Mouse (Mus musculus): ENCODE measurements at regions not wholly inside any gene's neighbourhood (a gene's known extent, or its start where the extent isn't known, plus 50 kb on each side); places are given as distances from the start of the nearest gene placed in this dataset.

- no peaks in the 10 kb centered on the region for H3K4me1 ChIP-seq (ENCODE audit: insufficient read depth, low read depth, low read length)
- H3K9me3 ChIP-seq (replicated peaks) = no peaks in the 10 kb centered on the region
- no peak for DNase-seq (ENCODE audit: low spot score)
- H3K4me3 ChIP-seq (ENCODE audit: low read depth, low read length) = no peak overlapping the region
- TF ChIP-seq GATA1 (IDR thresholded peaks at IDR 0.05; ENCODE audit: borderline replicate concordance, low read length) (no peak), TAL1 (conservative IDR thresholded peaks at IDR 0.05; ENCODE audit: low read depth, low read length) (no peak), POLR2AphosphoS5 (IDR thresholded peaks at IDR 0.05; ENCODE audit: insufficient replicate concordance, low read depth, low read length) (no peak), GATA2 (IDR thresholded peaks at IDR 0.05; ENCODE audit: borderline replicate concordance, low read depth, low read length) (no peak)
- no peaks in the 10 kb centered on the region for H3K36me3 ChIP-seq (replicated peaks)
- no peak for ATAC-seq (ENCODE audit: extremely low read depth, insufficient number of reproducible peaks, low FRiP score, poor library complexity, severe bottlenecking)
- H3K27me3 ChIP-seq (ENCODE audit: insufficient read depth, low read length) = peaks cover 5% of the 10 kb centered on the region; the same call in 1 of the 2 replicates
Observed at GRCm38 (mm10) chr9:60931290-60931689, 136.9 kb downstream of the Uaca start.

- ATAC-seq (ENCODE audit: extremely low read depth, insufficient number of reproducible peaks, low FRiP score, poor library complexity, severe bottlenecking) (no peak), DNase-seq (ENCODE audit: low spot score) (no peak)
- Histone ChIP-seq H3K4me1 (ENCODE audit: insufficient read depth, low read depth, low read length) (no peaks in the 10 kb centered on the region), H3K4me3 (ENCODE audit: low read depth, low read length) (no peak overlapping the region), H3K27me3 (ENCODE audit: insufficient read depth, low read length) (peaks cover 13% of the 10 kb centered on the region), H3K9me3 (replicated peaks) (no peaks in the 10 kb centered on the region), H3K36me3 (replicated peaks) (no peaks in the 10 kb centered on the region)
- TF ChIP-seq CTCF (IDR thresholded peaks at IDR 0.05; ENCODE audit: low read depth, low read length) (no peak), GATA2 (IDR thresholded peaks at IDR 0.05; ENCODE audit: borderline replicate concordance, low read depth, low read length) (no peak), GATA1 (IDR thresholded peaks at IDR 0.05; ENCODE audit: borderline replicate concordance, low read length) (no peak), TAL1 (conservative IDR thresholded peaks at IDR 0.05; ENCODE audit: low read depth, low read length) (no peak), POLR2AphosphoS5 (IDR thresholded peaks at IDR 0.05; ENCODE audit: insufficient replicate concordance, low read depth, low read length) (no peak)
Observed at GRCm38 (mm10) chr9:60936937-60937336, 142.6 kb downstream of the Uaca start.

DNA sequence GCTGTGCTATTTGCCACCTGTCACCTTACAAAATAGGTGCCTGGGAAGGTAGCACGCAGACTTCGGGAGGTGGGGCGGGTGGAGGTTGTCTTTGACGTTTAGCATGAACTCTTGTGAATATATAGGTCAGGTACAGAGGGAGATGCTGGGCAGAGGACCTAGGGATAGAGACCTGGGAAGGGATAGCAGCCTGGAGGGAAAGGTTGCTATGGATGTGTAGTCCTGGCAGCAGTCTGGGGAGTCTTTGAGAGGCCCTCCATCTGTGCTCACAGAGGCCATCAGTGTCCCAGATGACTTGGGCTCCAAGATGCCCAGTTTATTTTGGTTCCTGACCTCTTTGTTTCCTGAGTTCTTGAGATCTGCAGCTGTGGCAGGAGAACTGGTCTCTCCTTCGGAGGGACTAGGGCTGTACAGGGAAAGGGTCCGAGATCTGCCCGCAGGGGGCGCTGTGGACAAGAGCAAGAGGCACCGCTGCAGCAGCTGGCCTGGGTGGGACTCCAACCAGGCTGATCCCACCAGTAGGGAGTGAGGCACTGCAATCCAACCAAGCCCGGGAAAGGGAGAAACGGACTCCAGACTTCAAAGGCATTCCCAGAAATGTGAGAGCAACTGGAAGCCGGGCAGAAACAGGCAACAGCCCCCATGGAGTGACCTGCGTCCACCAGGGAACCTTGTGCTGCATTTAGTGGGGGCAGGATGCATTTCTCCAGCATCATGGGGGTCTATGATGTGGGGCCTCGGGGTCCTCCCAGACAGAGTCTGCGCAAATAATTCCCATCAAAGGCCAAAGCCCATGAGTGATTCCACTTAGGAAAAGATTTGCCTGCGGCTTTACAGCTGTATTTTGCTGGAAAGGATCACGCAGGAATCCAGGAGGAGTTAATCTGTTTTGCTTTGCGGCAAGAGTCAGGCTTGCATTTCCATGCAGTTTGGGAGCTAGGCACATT, 145.8 kb downstream of the Uaca start:
- H3K4me3 ChIP-seq (ENCODE audit: low read depth, low read length) = no peak overlapping the region
- TF ChIP-seq POLR2AphosphoS5 (IDR thresholded peaks at IDR 0.05; ENCODE audit: insufficient replicate concordance, low read depth, low read length) = no peak
- TF ChIP-seq GATA1 (IDR thresholded peaks at IDR 0.05; ENCODE audit: borderline replicate concordance, low read length) = no peak
- no peak for TF ChIP-seq CTCF (IDR thresholded peaks at IDR 0.05; ENCODE audit: low read depth, low read length)
- TF ChIP-seq GATA2 (IDR thresholded peaks at IDR 0.05; ENCODE audit: borderline replicate concordance, low read depth, low read length) = no peak
- TF ChIP-seq TAL1 (conservative IDR thresholded peaks at IDR 0.05; ENCODE audit: low read depth, low read length) = no peak
- H3K27me3 ChIP-seq (ENCODE audit: insufficient read depth, low read length) = peaks cover 13% of the 10 kb centered on the region
- ATAC-seq (ENCODE audit: extremely low read depth, insufficient number of reproducible peaks, low FRiP score, poor library complexity, severe bottlenecking) = no peak
- H3K36me3 ChIP-seq (replicated peaks) = no peaks in the 10 kb centered on the region
- no peak for DNase-seq (ENCODE audit: low spot score)
- H3K4me1 ChIP-seq (ENCODE audit: insufficient read depth, low read depth, low read length) = no peaks in the 10 kb centered on the region
- no peaks in the 10 kb centered on the region for H3K9me3 ChIP-seq (replicated peaks)

- TF ChIP-seq CTCF (IDR thresholded peaks at IDR 0.05; ENCODE audit: low read depth, low read length) (no peak), GATA2 (IDR thresholded peaks at IDR 0.05; ENCODE audit: borderline replicate concordance, low read depth, low read length) (no peak), GATA1 (IDR thresholded peaks at IDR 0.05; ENCODE audit: borderline replicate concordance, low read length) (no peak), TAL1 (conservative IDR thresholded peaks at IDR 0.05; ENCODE audit: low read depth, low read length) (no peak), POLR2AphosphoS5 (IDR thresholded peaks at IDR 0.05; ENCODE audit: insufficient replicate concordance, low read depth, low read length) (no peak)
- H3K4me3 ChIP-seq (ENCODE audit: low read depth, low read length) = no peak overlapping the region
Observed at GRCm38 (mm10) chr9:60947363-60947762, 153.0 kb downstream of the Uaca start.

DNA sequence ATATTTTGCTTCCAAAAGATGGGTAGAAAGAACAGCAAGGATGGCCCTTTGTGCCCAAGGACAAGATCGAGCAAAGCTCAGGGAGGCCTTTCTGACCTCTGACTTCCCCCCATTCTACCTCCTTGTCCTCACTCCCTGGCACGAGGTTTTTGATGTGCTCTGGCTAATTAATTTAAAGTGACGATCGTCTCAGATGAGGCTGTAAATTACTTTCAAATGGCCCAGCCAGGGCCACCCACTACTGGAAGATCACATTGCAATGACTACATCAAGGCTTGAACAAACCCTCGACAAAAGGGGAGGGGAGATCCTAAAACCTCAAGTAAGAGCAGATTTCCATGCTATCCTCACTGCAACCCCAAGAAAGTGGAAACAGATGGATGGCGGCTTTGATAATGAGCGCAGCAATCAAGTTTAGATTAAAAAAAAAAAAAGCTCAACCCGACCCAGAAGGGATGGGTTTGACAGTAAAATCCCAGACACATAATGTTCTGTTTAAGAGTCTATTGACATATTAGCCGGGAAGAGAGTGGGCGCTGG, 154.3 kb downstream of the Uaca start:
- Histone ChIP-seq H3K4me3 (ENCODE audit: low read depth, low read length) (no peak overlapping the region), H3K4me1 (ENCODE audit: insufficient read depth, low read depth, low read length) (no peaks in the 10 kb centered on the region), H3K27me3 (ENCODE audit: insufficient read depth, low read length) (no peaks in the 10 kb centered on the region), H3K36me3 (replicated peaks) (no peaks in the 10 kb centered on the region), H3K9me3 (replicated peaks) (no peaks in the 10 kb centered on the region)
- TF ChIP-seq CTCF (IDR thresholded peaks at IDR 0.05; ENCODE audit: low read depth, low read length) (no peak), GATA1 (IDR thresholded peaks at IDR 0.05; ENCODE audit: borderline replicate concordance, low read length) (no peak), GATA2 (IDR thresholded peaks at IDR 0.05; ENCODE audit: borderline replicate concordance, low read depth, low read length) (no peak), TAL1 (conservative IDR thresholded peaks at IDR 0.05; ENCODE audit: low read depth, low read length) (no peak), POLR2AphosphoS5 (IDR thresholded peaks at IDR 0.05; ENCODE audit: insufficient replicate concordance, low read depth, low read length) (no peak)
- ATAC-seq (ENCODE audit: extremely low read depth, insufficient number of reproducible peaks, low FRiP score, poor library complexity, severe bottlenecking) = no peak
- DNase-seq (ENCODE audit: low spot score) = no peak

More at GRCm38 (mm10) chr9:60947363-60947762, 153.0 kb downstream of the Uaca start:
- no peaks in the 10 kb centered on the region for H3K36me3 ChIP-seq (replicated peaks)
- H3K9me3 ChIP-seq (replicated peaks) = no peaks in the 10 kb centered on the region
- H3K4me1 ChIP-seq (ENCODE audit: insufficient read depth, low read depth, low read length) = no peaks in the 10 kb centered on the region
- DNase-seq (ENCODE audit: low spot score) (no peak), ATAC-seq (ENCODE audit: extremely low read depth, insufficient number of reproducible peaks, low FRiP score, poor library complexity, severe bottlenecking) (no peak)
- no peaks in the 10 kb centered on the region for H3K27me3 ChIP-seq (ENCODE audit: insufficient read depth, low read length)

- H3K4me1 ChIP-seq (ENCODE audit: insufficient read depth, low read depth, low read length) = no peaks in the 10 kb centered on the region
- no peak for TF ChIP-seq GATA1 (IDR thresholded peaks at IDR 0.05; ENCODE audit: borderline replicate concordance, low read length)
- no peak for TF ChIP-seq POLR2AphosphoS5 (IDR thresholded peaks at IDR 0.05; ENCODE audit: insufficient replicate concordance, low read depth, low read length)
- no peak for TF ChIP-seq GATA2 (IDR thresholded peaks at IDR 0.05; ENCODE audit: borderline replicate concordance, low read depth, low read length)
- no peak for TF ChIP-seq CTCF (IDR thresholded peaks at IDR 0.05; ENCODE audit: low read depth, low read length)
- no peak for TF ChIP-seq TAL1 (conservative IDR thresholded peaks at IDR 0.05; ENCODE audit: low read depth, low read length)
- H3K9me3 ChIP-seq (replicated peaks) = no peaks in the 10 kb centered on the region
- ATAC-seq (ENCODE audit: extremely low read depth, insufficient number of reproducible peaks, low FRiP score, poor library complexity, severe bottlenecking) = no peak
- H3K36me3 ChIP-seq (replicated peaks) = no peaks in the 10 kb centered on the region
- no peaks in the 10 kb centered on the region for H3K27me3 ChIP-seq (ENCODE audit: insufficient read depth, low read length)
- H3K4me3 ChIP-seq (ENCODE audit: low read depth, low read length) = no peak overlapping the region
- no peak for DNase-seq (ENCODE audit: low spot score)
Observed at GRCm38 (mm10) chr9:60950161-60950560, 155.8 kb downstream of the Uaca start.
